Mouse (Mus musculus): ENCODE measurements around the gene Chst11. TPM values are rescaled to one million over a fixed set of nuclear protein-coding genes. Genes with fewer than 3 reads are reported as not detected.

Gene Chst11
- total and polyA plus RNA-seq, 3 experiments: 3.1 to 10.6 TPM; not detected in 1

GRCm38 (mm10) chr10:83161656-83162365 lies 176.5 kb downstream of the Chst11 start:
- no peak for DNase-seq (ENCODE audit: low read depth, low spot score)

GRCm38 (mm10) chr10:83163946-83164345 lies 178.6 kb downstream of the Chst11 start:
- Histone ChIP-seq H3K27me3 (ENCODE audit: control insufficient read depth in 1 of 2, insufficient read depth in 2 of 2, low read length in 2 of 2) (no peaks in the 10 kb centered on the region), H3K9me3 (replicated peaks; ENCODE audit: insufficient read depth, low read length) (no peaks in the 10 kb centered on the region), H3K9ac (ENCODE audit: control insufficient read depth, low read depth, low read length, poor library complexity, severe bottlenecking) (no peak overlapping the region), H3K4me3 (ENCODE audit: control insufficient read depth in 1 of 2, insufficient read depth in 1 of 2, low read depth in 2 of 2, low read length in 2 of 2) (no peak overlapping the region), H3K79me2 (ENCODE audit: control insufficient read depth, insufficient read depth, low read length, poor library complexity) (no peaks in the 10 kb centered on the region), H3K27ac (ENCODE audit: control insufficient read depth, low read depth, low read length) (no peak overlapping the region), H3K4me1 (ENCODE audit: control insufficient read depth in 1 of 2, insufficient read depth in 2 of 2, low read length in 2 of 2) (no peaks in the 10 kb centered on the region), H3K36me3 (ENCODE audit: control insufficient read depth in 1 of 2, insufficient read depth in 2 of 2, low read length in 2 of 2) (no peaks in the 10 kb centered on the region)
- DNase-seq (ENCODE audit: low read depth, low spot score): no peak
- TF ChIP-seq TBP (IDR thresholded peaks at IDR 0.05; ENCODE audit: low read depth, low read length) (no peak), POLR2AphosphoS2 (IDR thresholded peaks at IDR 0.05; ENCODE audit: low read length) (no peak), EP300 (IDR thresholded peaks at IDR 0.05; ENCODE audit: low read depth in 1 of 2, low read length in 2 of 2) (no peak), MAFK (IDR thresholded peaks at IDR 0.05; ENCODE audit: borderline replicate concordance, low read depth, low read length) (no peak), CTCF (IDR thresholded peaks at IDR 0.05 in 2 of 3, conservative IDR thresholded peaks at IDR 0.05 in 1 of 3; ENCODE audit: control insufficient read depth in 1 of 3, insufficient read depth in 1 of 3, low read depth in 2 of 3, low read length in 3 of 3, poor library complexity in 1 of 3, severe bottlenecking in 1 of 3) (no peak), SMC3 (IDR thresholded peaks at IDR 0.05; ENCODE audit: low read depth, low read length) (no peak), MAX (IDR thresholded peaks at IDR 0.05; ENCODE audit: low read length) (no peak), ZNF384 (IDR thresholded peaks at IDR 0.05; ENCODE audit: low read depth, low read length) (no peak), JUND (IDR thresholded peaks at IDR 0.05; ENCODE audit: low read depth, low read length) (no peak), ELF1 (IDR thresholded peaks at IDR 0.05; ENCODE audit: low read depth, low read length) (no peak), MEF2A (IDR thresholded peaks at IDR 0.05; ENCODE audit: extremely low read depth, insufficient replicate concordance, low read depth, low read length, poor library complexity, severe bottlenecking) (no peak), GABPA (IDR thresholded peaks at IDR 0.05; ENCODE audit: low read depth, low read length) (no peak), TAL1 (IDR thresholded peaks at IDR 0.05; ENCODE audit: low read length) (no peak), MAZ (IDR thresholded peaks at IDR 0.05; ENCODE audit: low read depth, low read length) (no peak), MXI1 (IDR thresholded peaks at IDR 0.05; ENCODE audit: low read depth, low read length) (no peak), BHLHE40 (IDR thresholded peaks at IDR 0.05; ENCODE audit: borderline replicate concordance, low read depth, low read length) (no peak), SIN3A (IDR thresholded peaks at IDR 0.05; ENCODE audit: low read length) (no peak), ZKSCAN1 (IDR thresholded peaks at IDR 0.05; ENCODE audit: low read depth, low read length) (no peak), HCFC1 (IDR thresholded peaks at IDR 0.05; ENCODE audit: low read depth, low read length) (no peak)

More at GRCm38 (mm10) chr10:83161656-83162365, 176.5 kb downstream of the Chst11 start:
- no peak overlapping the region for H3K27ac ChIP-seq (ENCODE audit: control insufficient read depth, low read depth, low read length)
- H3K9me3 ChIP-seq (replicated peaks; ENCODE audit: insufficient read depth, low read length): no peaks in the 10 kb centered on the region
- H3K79me2 ChIP-seq (ENCODE audit: control insufficient read depth, insufficient read depth, low read length, poor library complexity): no peaks in the 10 kb centered on the region
- peaks cover 0 to 3% of the 10 kb centered on the region in 2 experiments; a peak in 2 of 4 replicates for H3K4me1 ChIP-seq (ENCODE audit: control insufficient read depth in 1 of 2, insufficient read depth in 2 of 2, low read length in 2 of 2)
- no peaks in the 10 kb centered on the region for H3K27me3 ChIP-seq (ENCODE audit: control insufficient read depth in 1 of 2, insufficient read depth in 2 of 2, low read length in 2 of 2)
- H3K36me3 ChIP-seq (ENCODE audit: control insufficient read depth in 1 of 2, insufficient read depth in 2 of 2, low read length in 2 of 2): peaks cover 0 to 2% of the 10 kb centered on the region in 2 experiments; a peak in 2 of 4 replicates
- H3K4me3 ChIP-seq (ENCODE audit: control insufficient read depth in 1 of 2, insufficient read depth in 1 of 2, low read depth in 2 of 2, low read length in 2 of 2): no peak overlapping the region
- no peak overlapping the region for H3K9ac ChIP-seq (ENCODE audit: control insufficient read depth, low read depth, low read length, poor library complexity, severe bottlenecking)
- no peak for TF ChIP-seq MYC (IDR thresholded peaks at IDR 0.05; ENCODE audit: low read depth, low read length)
- no peak for TF ChIP-seq HCFC1 (IDR thresholded peaks at IDR 0.05; ENCODE audit: low read depth, low read length)
- no peak for TF ChIP-seq MEF2A (IDR thresholded peaks at IDR 0.05; ENCODE audit: extremely low read depth, insufficient replicate concordance, low read depth, low read length, poor library complexity, severe bottlenecking)
- TF ChIP-seq NELFE (IDR thresholded peaks at IDR 0.05; ENCODE audit: low read depth, low read length): no peak
- no peak for TF ChIP-seq POLR2A (IDR thresholded peaks at IDR 0.05; ENCODE audit: control insufficient read depth in 1 of 2, insufficient read depth in 1 of 2, low read depth in 1 of 2, low read length in 2 of 2, poor library complexity in 1 of 2)
- no peak for TF ChIP-seq KAT2A (conservative IDR thresholded peaks at IDR 0.05; ENCODE audit: low read depth, low read length)
- no peak for TF ChIP-seq RCOR1 (IDR thresholded peaks at IDR 0.05; ENCODE audit: low read depth, low read length)
- TF ChIP-seq ETS1 (IDR thresholded peaks at IDR 0.05; ENCODE audit: low read depth, low read length): no peak
